Mouse (Mus musculus) mature B cell (primary cell): ENCODE measurements around the gene Cdh5.
"Not testable (repeated sequence)": the region's sequence is repeated elsewhere in the genome, so short reads cannot be mapped to it uniquely, and the experiment has no call there.

ENCODE experiments used
- in situ Hi-C: fragments of 300-500 bp; cut with MboI; formaldehyde crosslinking; loops from 2 replicates; pipeline ENCODE4 v1.14.3; 2019

The Cdh5 gene

DNA sequence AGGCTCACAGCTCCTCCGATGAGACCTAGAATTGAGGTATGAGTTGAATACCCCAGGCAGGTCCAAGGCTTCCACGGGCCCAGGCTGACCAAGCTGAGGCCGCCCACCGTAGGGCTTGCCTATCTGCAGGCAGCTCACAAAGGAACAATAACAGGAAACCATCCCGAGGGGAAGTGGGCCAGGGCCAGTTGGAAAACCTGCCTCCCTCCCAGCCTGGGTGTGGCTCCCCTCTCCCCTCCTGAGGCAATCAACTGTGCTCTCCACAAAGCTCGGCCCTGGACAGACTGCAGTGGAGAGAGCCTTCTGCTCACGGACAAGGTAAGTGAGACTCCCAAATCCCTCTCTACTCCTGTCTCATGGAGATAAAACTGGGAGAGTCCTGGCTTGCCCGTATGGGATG, at the start of gene Cdh5:
TSS of gene Cdh5 (plus strand) at position 211 of the 400 bp plus-strand sequence.
- in situ Hi-C loops: no loop called here

GRCm38 (mm10) chr8:104059922-104060321, 41.5 kb upstream of the Cdh5 start:
- in situ Hi-C loops: no loop called here

DNA sequence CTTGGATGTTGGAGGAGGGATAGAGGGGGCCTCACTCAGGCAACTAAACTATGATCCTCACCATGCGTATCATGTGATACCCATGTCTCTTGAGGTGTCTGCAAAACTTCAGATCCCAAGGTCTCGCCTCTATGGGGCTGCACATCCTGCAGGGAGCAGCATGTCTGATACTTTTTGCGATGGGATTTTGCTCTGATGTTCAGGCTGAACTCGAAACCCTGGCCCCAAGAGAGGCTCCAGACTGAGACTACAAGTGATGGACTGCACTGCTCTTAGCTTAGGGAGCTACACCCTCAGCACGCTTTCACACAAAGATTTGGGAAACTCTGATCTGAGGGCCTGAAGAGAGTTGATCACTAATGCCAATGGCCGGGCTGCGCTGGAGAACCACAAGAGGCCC, 41.0 kb upstream of the Cdh5 start:
- in situ Hi-C loops: no loop called here

- in situ Hi-C loops: no loop called here
Observed at GRCm38 (mm10) chr8:104061048-104061988, 40.1 kb upstream of the Cdh5 start.

- in situ Hi-C loops: no loop called here
Observed at GRCm38 (mm10) chr8:104061989-104062820, 39.2 kb upstream of the Cdh5 start.

DNA sequence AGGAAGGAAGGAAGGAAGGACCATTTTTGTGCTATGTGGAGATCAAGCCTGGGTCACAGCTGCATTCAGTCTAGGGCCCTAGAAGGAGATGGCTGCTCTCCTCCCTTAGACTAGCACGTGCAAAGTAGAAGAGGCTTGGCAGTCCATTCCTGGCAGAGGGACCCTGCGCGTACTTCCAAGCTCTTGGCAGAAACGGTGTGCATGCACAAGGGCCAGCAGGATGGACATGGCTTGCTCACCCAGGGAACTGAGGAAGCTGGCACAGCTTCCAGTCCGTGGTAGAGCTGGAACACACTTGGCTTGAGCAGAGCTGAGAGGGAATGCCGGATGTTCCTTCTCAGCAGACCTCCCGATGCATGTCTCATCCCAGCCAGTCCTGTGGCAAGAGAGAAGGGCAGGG, 36.2 kb upstream of the Cdh5 start:
- in situ Hi-C loops: no loop called here

DNA sequence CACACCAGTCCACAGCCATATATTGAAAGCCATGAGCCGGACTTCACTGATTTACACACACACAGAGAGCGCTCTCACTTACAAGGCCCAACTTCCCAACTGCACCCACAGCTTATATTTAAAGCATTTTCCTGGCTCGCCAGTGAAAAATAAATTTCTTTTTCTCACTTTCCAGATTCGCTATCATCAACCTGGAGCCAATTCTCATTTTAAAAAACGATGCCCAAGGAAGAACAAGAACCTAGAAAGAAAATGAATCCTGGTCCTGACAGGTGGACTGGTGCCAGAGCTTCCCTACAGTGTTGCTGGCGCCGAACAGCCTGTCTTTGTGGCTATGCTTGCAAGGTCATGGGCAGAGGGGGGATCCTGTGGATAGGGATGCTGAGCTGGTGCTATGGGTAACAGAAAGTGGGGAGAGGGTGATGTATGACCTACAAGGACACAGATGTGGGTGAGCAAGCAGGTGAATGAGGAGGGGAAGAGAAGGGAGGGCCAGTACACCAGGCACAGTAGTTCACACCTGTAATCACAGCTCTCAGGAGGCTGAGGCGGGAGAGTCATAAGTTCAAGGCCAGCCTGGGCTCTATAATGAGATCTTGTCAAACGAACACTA, 35.4 kb upstream of the Cdh5 start:
- in situ Hi-C loops: no loop called here

- in situ Hi-C loops: no loop called here
Observed at GRCm38 (mm10) chr8:104067390-104067925, 34.0 kb upstream of the Cdh5 start.

GRCm38 (mm10) chr8:104068421-104069035, 32.9 kb upstream of the Cdh5 start:
- in situ Hi-C loops: no loop called here

GRCm38 (mm10) chr8:104070201-104070865, 31.1 kb upstream of the Cdh5 start:
- in situ Hi-C loops: not testable (repeated sequence)

- in situ Hi-C loops: no loop called here
Observed at GRCm38 (mm10) chr8:104070949-104071348, 30.5 kb upstream of the Cdh5 start.

DNA sequence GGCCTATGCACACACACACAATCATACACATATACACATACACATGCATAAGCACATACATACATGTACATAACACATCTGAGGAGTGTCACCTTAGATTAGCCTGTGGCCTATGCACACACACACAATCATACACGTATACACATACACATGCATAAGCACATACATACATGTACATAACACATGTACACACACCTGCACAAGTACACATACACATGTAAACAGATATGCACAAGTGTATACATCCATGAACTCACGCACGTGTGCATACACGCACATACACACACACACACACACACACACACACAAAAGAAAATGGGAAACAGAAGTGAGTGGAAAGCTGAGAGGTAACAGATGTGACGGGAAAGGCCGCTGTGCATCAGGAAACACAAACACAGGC, 26.3 kb upstream of the Cdh5 start:
- in situ Hi-C loops: no loop called here

GRCm38 (mm10) chr8:104076541-104077412, 24.6 kb upstream of the Cdh5 start:
- in situ Hi-C loops: no loop called here

DNA sequence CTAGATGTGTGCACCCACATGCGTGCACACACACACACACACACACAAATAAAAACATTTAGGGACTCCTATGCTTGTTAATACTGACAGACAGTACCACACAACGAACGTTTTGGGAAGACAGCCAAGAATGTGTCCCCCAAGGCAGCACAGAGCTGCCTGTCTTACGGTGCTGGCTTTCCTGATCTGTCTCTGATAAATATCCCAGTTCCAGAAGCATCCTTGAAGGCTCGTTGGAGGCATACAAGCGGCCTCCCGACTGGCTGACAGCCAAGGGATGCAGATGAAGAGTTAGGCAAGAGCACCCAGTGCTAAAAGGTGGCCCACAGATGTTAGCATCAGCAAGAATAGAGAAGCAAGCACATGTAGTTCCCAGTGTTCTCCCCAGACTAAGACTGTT, 23.3 kb upstream of the Cdh5 start:
- in situ Hi-C loops: no loop called here

- in situ Hi-C loops: no loop called here
Observed at GRCm38 (mm10) chr8:104085281-104085680, 16.1 kb upstream of the Cdh5 start.

GRCm38 (mm10) chr8:104086615-104087014, 14.8 kb upstream of the Cdh5 start:
- in situ Hi-C loops: no loop called here

- in situ Hi-C loops: no loop called here
Observed at GRCm38 (mm10) chr8:104087091-104087490, 14.3 kb upstream of the Cdh5 start.

GRCm38 (mm10) chr8:104087878-104088277, 13.5 kb upstream of the Cdh5 start:
- in situ Hi-C loops: not testable (repeated sequence)

DNA sequence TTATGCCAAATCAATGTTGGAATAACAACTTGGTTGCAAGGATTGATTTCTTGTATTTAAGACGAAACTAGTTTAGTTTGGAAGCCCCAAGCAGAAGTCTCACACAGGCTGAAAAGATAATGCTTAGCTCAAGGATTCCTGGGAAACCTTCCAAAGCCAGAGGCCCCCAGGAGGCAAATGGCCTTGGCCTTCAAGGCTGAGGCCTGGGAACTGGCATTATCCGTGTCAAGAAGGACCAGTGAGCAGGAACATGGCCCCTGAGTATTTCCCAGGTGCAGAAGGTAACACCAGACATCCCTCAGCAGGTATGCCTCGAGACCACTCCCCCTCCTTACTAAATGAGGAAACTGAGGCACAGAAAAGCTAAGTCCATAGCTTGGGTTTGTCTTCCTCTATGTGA, 12.5 kb upstream of the Cdh5 start:
- in situ Hi-C loops: no loop called here
